Mouse (Mus musculus) spleen, adult 2 months (tissue): ENCODE results near the gene Myzap.
A peak's percentile ranks its signal among the peaks of the same experiment; 100 is the strongest.

Experiments used
- CTCF ChIP-seq: fragments of 200-500 bp; IDR thresholded peaks from 2 replicates; pipeline ENCODE4 v1.5.1; 2011; ENCODE audit warnings: mild to moderate bottlenecking, inconsistent platforms; ENCODE audit not compliant: insufficient read depth, insufficient read length, insufficient replicate concordance; ENCODE audit errors: extremely low read depth
- POLR2A ChIP-seq: fragments of 200-500 bp; IDR thresholded peaks from 2 replicates; pipeline ENCODE4 v1.6.1; 2011; ENCODE audit warnings: low read depth, low read length, inconsistent platforms

DNA sequence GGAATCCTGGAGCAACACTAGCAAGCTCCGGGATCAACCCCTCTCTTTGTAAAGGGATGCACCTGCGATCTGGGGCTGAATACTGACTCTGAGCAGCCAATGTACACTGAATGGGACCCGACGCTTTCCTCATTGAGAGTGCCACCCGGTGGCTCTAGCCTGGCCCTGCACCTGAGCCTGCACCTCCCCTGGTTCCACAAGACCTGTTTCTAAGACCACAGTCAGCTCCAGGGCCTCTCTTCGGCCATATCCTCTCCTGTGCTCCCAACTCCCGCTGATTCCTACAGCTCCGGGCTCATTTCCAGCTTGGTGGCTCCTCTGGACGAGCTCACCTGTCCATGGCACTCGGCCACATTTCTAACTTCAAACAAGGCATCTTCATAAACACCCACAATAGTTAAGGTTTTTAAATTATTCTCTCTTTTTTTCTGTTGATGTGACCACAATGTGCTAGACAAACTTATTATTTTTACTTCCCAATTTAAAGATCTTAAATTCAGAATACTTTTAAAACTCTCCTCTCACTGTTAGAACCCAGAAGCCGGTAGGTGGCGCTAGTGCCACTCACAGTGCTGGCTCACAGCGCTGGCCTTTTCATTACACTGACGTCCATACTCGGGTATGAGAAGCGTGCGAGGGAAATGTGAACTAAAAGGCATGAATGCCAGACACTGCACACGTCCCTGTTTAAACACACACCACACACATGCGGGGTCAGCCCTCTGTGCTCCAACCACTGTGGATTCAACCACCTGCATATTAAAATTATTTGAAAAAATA is 48.5 kb downstream of the Myzap start:
- TF ChIP-seq CTCF (peak; percentile 80; the same call in 1 of the 2 replicates), POLR2A (no peak)
